Mouse (Mus musculus) activated CD4-positive, CD25-positive, alpha-beta regulatory T cell, adult 4 months (primary cell): ENCODE results near the gene Ccr5. TPM values are rescaled to one million over a fixed set of nuclear protein-coding genes. Genes with fewer than 3 reads are reported as not detected.
A peak's percentile ranks its signal among the peaks of the same experiment; 100 is the strongest.

ENCODE experiments used
- ATAC-seq: one replicate; pipeline ENCODE4 v1.8.0; 2017
- polyA plus RNA-seq, 2 experiments: library from polyadenylated mRNA; unstranded; fragments of 100-300 nt; shearing (Covaris generic); gene quantifications; one replicate each; pipeline ENCODE4 v1.2.1; 2017

Gene Ccr5
- polyA plus RNA-seq, 2 experiments from 2014 or later, result 10.1 to 14.9 TPM

DNA sequence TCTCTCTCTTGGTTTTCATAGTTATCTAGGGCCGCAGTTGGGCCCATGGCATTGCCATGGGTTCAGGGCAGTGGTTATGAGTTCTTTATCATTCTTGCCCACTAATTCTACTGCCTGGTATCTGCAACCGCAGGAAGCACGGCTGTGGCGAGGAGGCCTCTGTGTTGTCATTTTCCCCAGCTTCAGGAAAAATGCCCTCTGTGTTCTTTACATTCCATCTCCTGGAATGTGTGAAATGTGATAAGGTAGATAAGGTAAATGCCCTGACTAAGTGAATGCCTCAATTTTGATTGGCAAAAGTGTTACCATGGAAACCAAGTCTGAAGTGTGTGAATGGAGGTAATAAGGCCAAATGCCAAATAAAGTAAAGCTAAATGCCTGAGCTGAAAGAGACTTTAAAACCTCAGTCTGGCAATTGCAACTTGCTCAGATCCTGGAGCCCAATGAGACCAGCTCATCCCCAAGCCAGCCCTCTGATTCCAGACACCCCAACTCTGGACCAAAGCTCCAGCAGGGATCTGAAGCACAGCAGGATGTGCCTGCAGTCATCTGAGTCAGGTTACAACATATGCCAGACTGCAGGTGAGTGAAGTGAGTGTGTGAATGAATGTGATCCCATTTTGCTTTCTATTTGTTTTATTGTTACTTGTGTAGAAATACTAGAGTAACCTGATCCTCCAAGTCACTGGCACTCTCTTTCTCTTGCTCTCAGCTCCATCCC lies 16.9 kb downstream of the Ccr5 start:
- ATAC-seq, result no peak

DNA sequence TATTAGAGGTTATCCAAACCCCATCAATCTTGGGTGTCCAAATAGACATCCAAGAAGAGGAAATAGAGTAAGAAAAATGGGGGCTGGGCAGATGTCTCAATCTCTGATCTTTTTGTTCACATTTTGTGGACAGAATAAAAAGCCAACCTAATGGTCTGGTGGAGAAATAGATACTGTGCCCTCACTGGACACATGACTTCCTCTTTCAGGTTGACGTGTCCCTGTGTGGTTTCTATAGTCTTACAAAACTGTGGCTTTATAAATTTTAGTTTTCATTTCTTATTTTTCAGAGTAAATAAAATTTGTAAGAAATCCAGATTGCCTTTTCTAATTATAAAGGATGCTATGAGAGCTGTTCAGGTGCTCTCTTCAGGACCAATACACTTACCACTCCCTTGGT lies 22.3 kb downstream of the Ccr5 start:
- ATAC-seq, result no peak

DNA sequence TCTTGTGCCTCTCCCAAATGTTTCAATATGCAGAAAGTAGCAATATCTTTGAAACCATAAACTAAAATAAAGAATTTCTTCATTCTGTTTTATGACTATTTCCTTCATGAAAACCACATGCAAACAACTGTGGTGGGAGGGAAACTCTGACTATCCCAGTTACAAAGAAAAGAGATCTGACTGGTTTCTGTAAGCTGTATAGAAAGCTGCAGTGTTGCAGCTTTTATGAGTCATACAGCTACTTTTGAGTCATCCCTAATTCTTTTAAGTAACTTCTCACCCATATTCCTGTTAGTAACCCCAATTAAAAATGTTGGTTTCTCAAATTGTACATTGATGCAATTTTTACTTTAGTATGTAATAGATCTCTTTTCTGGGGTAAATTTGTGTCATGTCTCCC lies 25.0 kb downstream of the Ccr5 start:
- ATAC-seq, result peak; percentile 80

Other genes starting within 250 kb of the Ccr5 start
- gene Ccr1, start 152.9 kb upstream of the Ccr5 start, polyA plus RNA-seq, result under 1 TPM; 0.77 to 0.80 TPM
- not detected for gene Ccr1l1, start 143.1 kb upstream of the Ccr5 start, polyA plus RNA-seq
- gene Ccr3, start 99.6 kb upstream of the Ccr5 start, polyA plus RNA-seq, result 1 to 10 TPM; 1.6 to 2.2 TPM
- 100 to 1,000 TPM in 1 of 2 experiments, 10 to 100 TPM in 1; 81.2 to 144 TPM for gene Ccr2, start 19.6 kb upstream of the Ccr5 start, polyA plus RNA-seq
- gene 2010315B03Rik, start 191.2 kb downstream of the Ccr5 start, polyA plus RNA-seq, result 10 to 100 TPM; 20.6 to 27.3 TPM